Mouse (Mus musculus) heart, adult 18-20 months (tissue): ENCODE results near the gene Frmd4a. TPM values are rescaled to one million over a fixed set of nuclear protein-coding genes. Genes with fewer than 3 reads are reported as not detected.
"Not testable (repeated sequence)": the region's sequence is repeated elsewhere in the genome, so short reads cannot be mapped to it uniquely, and the experiment has no call there.

ENCODE experiments used
- DNase-seq, 2 experiments: peaks; one replicate each; pipeline ENCODE4 v3.0.0; 2021 to 2022; ENCODE audit warnings: mixed read lengths in 1 of 2
- total RNA-seq, 2 experiments: library from RNA; stranded (reverse); gene quantifications; 2 replicates each; pipeline ENCODE4 v1.2.3; 2021

Gene Frmd4a
- total RNA-seq, 2 experiments from 2014 or later = 19.1 to 21.6 TPM

- no peak for DNase-seq
Observed at GRCm38 (mm10) chr2:4556188-4556587, 538.7 kb downstream of the Frmd4a start.

GRCm38 (mm10) chr2:4557028-4557427, 539.5 kb downstream of the Frmd4a start:
- DNase-seq = peak in 1 of 2 experiments; percentile 69

GRCm38 (mm10) chr2:4557466-4557865, 539.9 kb downstream of the Frmd4a start:
- DNase-seq = peak; percentile 57 to 58

GRCm38 (mm10) chr2:4558651-4559203, 541.2 kb downstream of the Frmd4a start:
- DNase-seq = no peak

- peak; percentile 92 to 96 for DNase-seq
Observed at GRCm38 (mm10) chr2:4559211-4559882, 541.8 kb downstream of the Frmd4a start.

- no peak for DNase-seq
Observed at GRCm38 (mm10) chr2:4559883-4560247, 542.3 kb downstream of the Frmd4a start.

GRCm38 (mm10) chr2:4560516-4560915, 543.0 kb downstream of the Frmd4a start:
- not testable (repeated sequence) for DNase-seq

- peak in 1 of 2 experiments; percentile 56 for DNase-seq
Observed at GRCm38 (mm10) chr2:4561196-4561595, 543.7 kb downstream of the Frmd4a start.

GRCm38 (mm10) chr2:4562373-4562772, 544.9 kb downstream of the Frmd4a start:
- no peak for DNase-seq

GRCm38 (mm10) chr2:4562826-4563225, 545.3 kb downstream of the Frmd4a start:
- DNase-seq = no peak

GRCm38 (mm10) chr2:4563322-4563721, 545.8 kb downstream of the Frmd4a start:
- DNase-seq = no peak

GRCm38 (mm10) chr2:4566260-4566955, 548.9 kb downstream of the Frmd4a start:
- no peak for DNase-seq

GRCm38 (mm10) chr2:4566956-4567680, 549.6 kb downstream of the Frmd4a start:
- DNase-seq = no peak

- peak; percentile 50 to 58 for DNase-seq
Observed at GRCm38 (mm10) chr2:4568967-4569366, 551.5 kb downstream of the Frmd4a start.

- DNase-seq = peak; percentile 67 to 75
Observed at GRCm38 (mm10) chr2:4570186-4570861, 552.8 kb downstream of the Frmd4a start.

- DNase-seq = no peak
Observed at GRCm38 (mm10) chr2:4572498-4573263, 555.2 kb downstream of the Frmd4a start.

GRCm38 (mm10) chr2:4573386-4573785, 555.9 kb downstream of the Frmd4a start:
- no peak for DNase-seq

- no peak for DNase-seq
Observed at GRCm38 (mm10) chr2:4574251-4574650, 556.7 kb downstream of the Frmd4a start.

GRCm38 (mm10) chr2:4575163-4575562, 557.6 kb downstream of the Frmd4a start:
- no peak for DNase-seq

- no peak for DNase-seq
Observed at GRCm38 (mm10) chr2:4575975-4576374, 558.5 kb downstream of the Frmd4a start.

- DNase-seq = no peak
Observed at GRCm38 (mm10) chr2:4578291-4578690, 560.8 kb downstream of the Frmd4a start.
